7 mouse cellular contexts compared by ENCODE assay signal in the genomic region with DNA sequence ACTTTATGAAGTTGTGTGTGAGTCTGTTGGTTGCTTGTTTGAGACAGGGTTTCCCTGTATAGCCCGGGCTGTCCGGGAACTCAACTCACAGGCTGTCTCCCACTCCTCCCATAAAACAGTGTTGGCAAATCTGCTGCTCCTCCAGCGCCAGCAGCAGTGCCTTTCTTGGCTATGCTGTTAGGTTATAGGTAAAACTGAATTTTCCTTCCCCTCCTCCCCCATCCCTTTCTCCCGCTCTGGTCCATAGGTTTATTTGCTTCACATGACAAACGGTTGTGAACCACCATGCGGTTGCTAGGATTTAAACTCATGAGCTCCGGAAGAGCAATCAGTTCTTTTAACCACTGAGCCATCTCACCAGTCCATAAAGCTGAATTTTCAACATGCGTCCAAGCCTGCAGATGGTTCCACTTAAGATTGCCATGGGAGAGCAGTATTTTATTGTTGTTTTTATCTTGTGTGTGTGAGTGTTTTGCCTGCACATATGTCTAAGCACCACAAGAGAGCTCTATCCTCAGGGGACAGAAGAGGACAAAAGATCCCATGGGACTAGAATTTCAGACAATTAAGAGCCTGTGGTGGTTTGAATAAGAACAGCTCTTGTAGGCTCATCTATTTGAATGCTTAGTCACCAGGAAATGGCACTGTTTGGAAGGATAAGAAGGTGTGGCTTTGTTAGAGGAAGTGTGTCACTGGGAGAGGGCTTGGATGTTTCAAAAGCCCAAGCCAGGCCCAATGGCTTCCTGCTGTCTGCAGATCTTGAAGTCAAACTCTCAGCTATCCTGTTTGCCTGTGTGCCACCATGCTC. TPM values are rescaled to one million over a fixed set of nuclear protein-coding genes. Genes with fewer than 3 reads are reported as not detected.
DNase-seq lines count a peak whose midpoint lies in the region; ATAC-seq and TF ChIP-seq lines count a peak whose summit lies in the region.

No protein-coding gene starts in this region.

- 33% methylated on average over 8 of the region's 8 CpGs for WGBS in embryonic facial prominence, embryonic 14.5 days
- 18% methylated on average over 8 of the region's 8 CpGs for WGBS in limb, embryonic 13.5 days
- 48% methylated on average over 8 of the region's 8 CpGs for WGBS in stomach, postnatal 0 days

- peaks cover 55% of the 10 kb centered on the region for H3K4me1 ChIP-seq in megakaryocyte, embryonic 14.5 days
- peaks cover 3% of the 10 kb centered on the region; the same call in 1 of the 2 replicates for H3K4me1 ChIP-seq in embryonic facial prominence, embryonic 14.5 days (ENCODE audit: control insufficient read depth, insufficient read depth, low read length)
- peaks cover 12% of the 10 kb centered on the region for H3K4me1 ChIP-seq in limb, embryonic 13.5 days
- no peaks in the 10 kb centered on the region for H3K4me1 ChIP-seq in stomach, postnatal 0 days (replicated peaks; ENCODE audit: control insufficient read depth, insufficient read depth)

- peaks cover 25% of the 10 kb centered on the region for H3K27me3 ChIP-seq in megakaryocyte, embryonic 14.5 days (replicated peaks)
- H3K27me3 ChIP-seq in embryonic facial prominence, embryonic 14.5 days (replicated peaks; ENCODE audit: control insufficient read depth, insufficient read depth, low read length), result no peaks in the 10 kb centered on the region; the same call in 1 of the 2 replicates
- peaks cover 3% of the 10 kb centered on the region; the same call in 1 of the 2 replicates for H3K27me3 ChIP-seq in limb, embryonic 13.5 days
- H3K27me3 ChIP-seq in stomach, postnatal 0 days (ENCODE audit: control insufficient read depth, insufficient read depth, low read length), result no peaks in the 10 kb centered on the region

- peaks cover 33% of the 10 kb centered on the region for H3K9me3 ChIP-seq in megakaryocyte, embryonic 14.5 days
- no peaks in the 10 kb centered on the region for H3K9me3 ChIP-seq in embryonic facial prominence, embryonic 14.5 days (ENCODE audit: control insufficient read depth, low read length)
- no peaks in the 10 kb centered on the region for H3K9me3 ChIP-seq in limb, embryonic 13.5 days
- no peaks in the 10 kb centered on the region for H3K9me3 ChIP-seq in stomach, postnatal 0 days (ENCODE audit: control insufficient read depth, low read length)

- H3K36me3 ChIP-seq in megakaryocyte, embryonic 14.5 days (replicated peaks; ENCODE audit: low read length), result peaks cover 17% of the 10 kb centered on the region
- no peaks in the 10 kb centered on the region for H3K36me3 ChIP-seq in embryonic facial prominence, embryonic 14.5 days (ENCODE audit: control insufficient read depth, insufficient read depth, low read length)
- H3K36me3 ChIP-seq in limb, embryonic 13.5 days, result no peaks in the 10 kb centered on the region
- H3K36me3 ChIP-seq in stomach, postnatal 0 days (ENCODE audit: control insufficient read depth, insufficient read depth, low read length), result no peaks in the 10 kb centered on the region

- no peak for TF ChIP-seq CTCF in stomach, postnatal 0 days (IDR thresholded peaks at IDR 0.05; ENCODE audit: low read depth)

- H3K4me2 ChIP-seq in embryonic facial prominence, embryonic 14.5 days (ENCODE audit: low read depth, low read length), result peak overlapping the region; percentile 57
- peak overlapping the region; percentile 58 for H3K4me2 ChIP-seq in limb, embryonic 13.5 days (replicated peaks)
- H3K4me2 ChIP-seq in stomach, postnatal 0 days (replicated peaks; ENCODE audit: low read depth), result peak overlapping the region; percentile 44

- TF ChIP-seq EP300 in stomach, postnatal 0 days (optimal IDR thresholded peaks at IDR 0.05), result no peak

- DNase-seq in embryonic facial prominence, embryonic 14.5 days (ENCODE audit: low spot score), result peak; percentile 60
- no peak for DNase-seq in stomach, postnatal 0 days (ENCODE audit: low spot score)
- no peak for DNase-seq in lung, postnatal 10 days
- DNase-seq in urinary bladder, postnatal 4 days (ENCODE audit: low spot score in 2 of 2), result no peak

- H3K27ac ChIP-seq in embryonic facial prominence, embryonic 14.5 days (replicated peaks; ENCODE audit: low read depth, low read length), result peak overlapping the region; percentile 40
- peak overlapping the region; percentile 56; the same call in 1 of the 2 replicates for H3K27ac ChIP-seq in limb, embryonic 13.5 days
- H3K27ac ChIP-seq in stomach, postnatal 0 days (replicated peaks), result no peak overlapping the region

- no peak for ATAC-seq in megakaryocyte, adult 5-6 weeks (ENCODE audit: poor library complexity, severe bottlenecking)
- ATAC-seq in embryonic facial prominence, embryonic 14.5 days (ENCODE audit: low read depth), result peak; percentile 65
- ATAC-seq in limb, embryonic 13.5 days (ENCODE audit: low FRiP score, low read depth), result peak; percentile 90
- ATAC-seq in stomach, postnatal 0 days (ENCODE audit: low FRiP score, low TSS enrichment), result no peak

- H3K4me3 ChIP-seq in megakaryocyte, embryonic 14.5 days (replicated peaks), result peak overlapping the region; percentile 64
- peak overlapping the region; percentile 39 for H3K4me3 ChIP-seq in embryonic facial prominence, embryonic 14.5 days (ENCODE audit: low read depth, low read length)
- H3K4me3 ChIP-seq in limb, embryonic 13.5 days, result peak overlapping the region; percentile 41
- H3K4me3 ChIP-seq in stomach, postnatal 0 days (ENCODE audit: low read depth, low read length), result peak overlapping the region; percentile 19; the same call in 1 of the 2 replicates

- peak overlapping the region; percentile 40; the same call in 1 of the 2 replicates for H3K9ac ChIP-seq in embryonic facial prominence, embryonic 14.5 days (ENCODE audit: low read depth, low read length)
- H3K9ac ChIP-seq in limb, embryonic 13.5 days, result 0 out of 2 replicates have a peak overlapping the region, but pooled peaks have one; percentile 40
- H3K9ac ChIP-seq in stomach, postnatal 0 days (ENCODE audit: low read length), result no peak overlapping the region; the same call in 1 of the 2 replicates

RNA-seq across cellular contexts. Expression of a gene that starts 12.2 kb away (rescaled TPM):
- polyA plus RNA-seq in megakaryocyte, embryonic 14.5 days (2012; ENCODE audit: insufficient read depth, low replicate concordance), result 2.7 and 6.9 TPM in 2 replicates
- 6.7 and 10.6 TPM in 2 replicates for total RNA-seq in megakaryocyte, adult 5-6 weeks (2015)
- total RNA-seq in megakaryocyte, adult 5-6 weeks (2017), result 3.4 and 4.9 TPM in 2 replicates
- 45.9 and 55.1 TPM in 2 replicates for polyA plus RNA-seq in embryonic facial prominence, embryonic 14.5 days (2014; fragmentation: Nextera tagmentation; extraction: Ambion mirVana)
- polyA plus RNA-seq in limb, embryonic 13.5 days (2015; fragmentation: Nextera tagmentation; extraction: Ambion mirVana), result 59.0 and 67.9 TPM in 2 replicates
- polyA plus RNA-seq in stomach, postnatal 0 days (2015; fragmentation: Nextera tagmentation; extraction: Ambion mirVana), result 30.9 and 31.3 TPM in 2 replicates

Comparison
In these comparisons a context has a peak if more than half of its experiments do, and no peak if none do; other contexts are left out.
1. ATAC-seq: peak in embryonic facial prominence, embryonic 14.5 days (single experiment) and limb, embryonic 13.5 days (single experiment); none in megakaryocyte, adult 5-6 weeks (single experiment) and stomach, postnatal 0 days (single experiment).
2. Peak in every context shown above with its lines, with median percentiles within 50 percentile points of each other: H3K4me3 ChIP-seq and H3K4me2 ChIP-seq.